Mouse (Mus musculus): ENCODE results near the gene Arf1. TPM values are rescaled to one million over a fixed set of nuclear protein-coding genes. Genes with fewer than 3 reads are reported as not detected.

Arf1 gene
- polyA plus RNA-seq, 1 experiment = 375 TPM

- no peaks in the 10 kb centered on the region for H3K9me3 ChIP-seq (replicated peaks; ENCODE audit: control insufficient read depth, insufficient read depth, low read length, poor library complexity, severe bottlenecking)
- peak overlapping the region; percentile 79 for H3K4me3 ChIP-seq (ENCODE audit: low read depth, low read length)
- H3K36me3 ChIP-seq (ENCODE audit: control insufficient read depth, insufficient read depth, low read length, poor library complexity, severe bottlenecking) = peaks cover 30% of the 10 kb centered on the region
- TF ChIP-seq CTCF (IDR thresholded peaks at IDR 0.05; ENCODE audit: low read depth, low read length) (peak; percentile 61), POLR2A (IDR thresholded peaks at IDR 0.05; ENCODE audit: insufficient read depth, low read length) (no peak), EP300 (IDR thresholded peaks at IDR 0.05; ENCODE audit: insufficient read depth, low read depth, low read length) (0 out of 2 replicates have a peak, but pooled peaks have one; percentile 14)
- H3K27me3 ChIP-seq (ENCODE audit: control insufficient read depth, insufficient read depth, low read length, poor library complexity, severe bottlenecking) = no peaks in the 10 kb centered on the region
- no peaks in the 10 kb centered on the region for H3K4me1 ChIP-seq (ENCODE audit: control insufficient read depth, insufficient read depth, low read length)
- peak overlapping the region; percentile 51 for H3K9ac ChIP-seq (ENCODE audit: low read depth, poor library complexity, severe bottlenecking)
- no peak overlapping the region for H3K27ac ChIP-seq (ENCODE audit: insufficient read depth, low read length)
These were observed 19.0 kb downstream of the Arf1 start for GRCm38 (mm10) chr11:59209003-59209441.

GRCm38 (mm10) chr11:59208153-59208831 lies 19.8 kb downstream of the Arf1 start, which contains the start of gene 2310033P09Rik:
Gene 2310033P09Rik, plus strand, starts transcription at chr11:59208321.
- H3K4me3 ChIP-seq (ENCODE audit: low read depth, low read length) = peak within 1 kb of the TSS; percentile 79
- peak within 1 kb of the TSS; percentile 51 for H3K9ac ChIP-seq (ENCODE audit: low read depth, poor library complexity, severe bottlenecking)
- H3K27ac ChIP-seq (ENCODE audit: insufficient read depth, low read length) = peak within 1 kb of the TSS; percentile 8; the same call in 1 of the 2 replicates
- no peaks in the 10 kb centered on the region for H3K27me3 ChIP-seq (ENCODE audit: control insufficient read depth, insufficient read depth, low read length, poor library complexity, severe bottlenecking)
- no peaks in the 10 kb centered on the region for H3K9me3 ChIP-seq (replicated peaks; ENCODE audit: control insufficient read depth, insufficient read depth, low read length, poor library complexity, severe bottlenecking)
- peaks cover 28% of the 10 kb centered on the region for H3K36me3 ChIP-seq (ENCODE audit: control insufficient read depth, insufficient read depth, low read length, poor library complexity, severe bottlenecking)
- no peaks in the 10 kb centered on the region for H3K4me1 ChIP-seq (ENCODE audit: control insufficient read depth, insufficient read depth, low read length)
- TF ChIP-seq CTCF (IDR thresholded peaks at IDR 0.05; ENCODE audit: low read depth, low read length) = no peak
- TF ChIP-seq EP300 (IDR thresholded peaks at IDR 0.05; ENCODE audit: insufficient read depth, low read depth, low read length) = no peak
- TF ChIP-seq POLR2A (IDR thresholded peaks at IDR 0.05; ENCODE audit: insufficient read depth, low read length) = peak; percentile 77

GRCm38 (mm10) chr11:59202081-59202995 lies 25.7 kb downstream of the Arf1 start, which contains the start of gene Mrpl55:
Gene Mrpl55, plus strand, starts transcription at chr11:59202486.
- H3K27ac ChIP-seq (ENCODE audit: insufficient read depth, low read length) = no peak within 1 kb of the TSS
- TF ChIP-seq EP300 (IDR thresholded peaks at IDR 0.05; ENCODE audit: insufficient read depth, low read depth, low read length) (0 out of 2 replicates have a peak, but pooled peaks have one; percentile 4), POLR2A (IDR thresholded peaks at IDR 0.05; ENCODE audit: insufficient read depth, low read length) (peak; percentile 74), CTCF (IDR thresholded peaks at IDR 0.05; ENCODE audit: low read depth, low read length) (no peak)
- H3K9ac ChIP-seq (ENCODE audit: low read depth, poor library complexity, severe bottlenecking) = peak within 1 kb of the TSS; percentile 80
- peak within 1 kb of the TSS; percentile 98 for H3K4me3 ChIP-seq (ENCODE audit: low read depth, low read length)
- no peaks in the 10 kb centered on the region for H3K4me1 ChIP-seq (ENCODE audit: control insufficient read depth, insufficient read depth, low read length)
- peaks cover 7% of the 10 kb centered on the region; the same call in 1 of the 2 replicates for H3K36me3 ChIP-seq (ENCODE audit: control insufficient read depth, insufficient read depth, low read length, poor library complexity, severe bottlenecking)
- H3K27me3 ChIP-seq (ENCODE audit: control insufficient read depth, insufficient read depth, low read length, poor library complexity, severe bottlenecking) = no peaks in the 10 kb centered on the region
- no peaks in the 10 kb centered on the region for H3K9me3 ChIP-seq (replicated peaks; ENCODE audit: control insufficient read depth, insufficient read depth, low read length, poor library complexity, severe bottlenecking)

GRCm38 (mm10) chr11:59201216-59202002 lies 26.7 kb downstream of the Arf1 start:
- Histone ChIP-seq H3K9me3 (replicated peaks; ENCODE audit: control insufficient read depth, insufficient read depth, low read length, poor library complexity, severe bottlenecking) (no peaks in the 10 kb centered on the region), H3K27ac (ENCODE audit: insufficient read depth, low read length) (no peak overlapping the region), H3K4me3 (ENCODE audit: low read depth, low read length) (peak overlapping the region; percentile 98), H3K9ac (ENCODE audit: low read depth, poor library complexity, severe bottlenecking) (peak overlapping the region; percentile 80), H3K36me3 (ENCODE audit: control insufficient read depth, insufficient read depth, low read length, poor library complexity, severe bottlenecking) (peaks cover 7% of the 10 kb centered on the region; the same call in 1 of the 2 replicates), H3K27me3 (ENCODE audit: control insufficient read depth, insufficient read depth, low read length, poor library complexity, severe bottlenecking) (no peaks in the 10 kb centered on the region), H3K4me1 (ENCODE audit: control insufficient read depth, insufficient read depth, low read length) (no peaks in the 10 kb centered on the region)
- no peak for TF ChIP-seq CTCF (IDR thresholded peaks at IDR 0.05; ENCODE audit: low read depth, low read length)
- no peak for TF ChIP-seq EP300 (IDR thresholded peaks at IDR 0.05; ENCODE audit: insufficient read depth, low read depth, low read length)
- no peak for TF ChIP-seq POLR2A (IDR thresholded peaks at IDR 0.05; ENCODE audit: insufficient read depth, low read length)

GRCm38 (mm10) chr11:59196230-59196629 lies 31.8 kb downstream of the Arf1 start:
- no peak for TF ChIP-seq EP300 (IDR thresholded peaks at IDR 0.05; ENCODE audit: insufficient read depth, low read depth, low read length)
- no peaks in the 10 kb centered on the region for H3K4me1 ChIP-seq (ENCODE audit: control insufficient read depth, insufficient read depth, low read length)
- H3K27me3 ChIP-seq (ENCODE audit: control insufficient read depth, insufficient read depth, low read length, poor library complexity, severe bottlenecking) = no peaks in the 10 kb centered on the region
- H3K4me3 ChIP-seq (ENCODE audit: low read depth, low read length) = no peak overlapping the region
- no peaks in the 10 kb centered on the region for H3K36me3 ChIP-seq (ENCODE audit: control insufficient read depth, insufficient read depth, low read length, poor library complexity, severe bottlenecking)
- H3K9me3 ChIP-seq (replicated peaks; ENCODE audit: control insufficient read depth, insufficient read depth, low read length, poor library complexity, severe bottlenecking) = no peaks in the 10 kb centered on the region
- no peak overlapping the region for H3K27ac ChIP-seq (ENCODE audit: insufficient read depth, low read length)
- H3K9ac ChIP-seq (ENCODE audit: low read depth, poor library complexity, severe bottlenecking) = no peak overlapping the region

Data from ES-Bruce4 (cell line).